Mouse (Mus musculus) ES-Bruce4 (cell line): ENCODE measurements around the gene Olfr1370.

Experiments
- CTCF ChIP-seq: IDR thresholded peaks from one replicate; pipeline ENCODE4 v1.8.1; 2011; ENCODE audit warnings: low read depth, low read length
- EP300 ChIP-seq: IDR thresholded peaks from 2 replicates; pipeline ENCODE4 v1.6.1; 2011; ENCODE audit warnings: low read depth, low read length; ENCODE audit not compliant: insufficient read depth

- TF ChIP-seq CTCF (no peak), EP300 (no peak)
Observed at GRCm38 (mm10) chr13:21024831-21025230, 49.9 kb downstream of the Olfr1370 start.
